In the genomic region with DNA sequence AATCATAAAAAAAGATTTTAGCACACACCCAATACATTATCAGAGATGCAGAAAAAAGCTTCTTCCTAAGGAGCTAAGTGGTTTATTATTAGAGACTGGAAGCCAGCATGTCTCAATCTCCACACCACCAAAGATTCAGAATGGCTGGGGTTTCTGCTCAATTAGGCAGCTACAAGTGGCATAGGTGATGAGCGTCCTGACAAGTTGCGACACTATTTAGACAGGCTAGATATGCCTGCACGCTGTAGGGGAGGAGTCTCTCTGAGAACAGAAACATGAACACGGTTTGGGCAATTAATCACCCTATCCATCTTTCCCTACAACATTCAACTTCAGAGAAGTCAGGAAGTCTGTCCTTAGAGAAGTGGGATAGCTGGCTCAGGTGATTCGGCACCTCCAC, we compare ENCODE assay signal across 27 mouse cellular contexts.
"Had no signal": no experiment of that assay in that cellular context is flagged by ENCODE, and none has a peak within 500 bp of the region (broad histone marks: within the 10 kb centered on the region; RNA-seq: fewer than 3 reads in every experiment).

No protein-coding gene starts in this region.

- H3K27ac ChIP-seq: embryonic facial prominence, embryonic 10.5 days; embryonic facial prominence, embryonic 12.5 days; embryonic facial prominence, embryonic 13.5 days; embryonic facial prominence, embryonic 15.5 days; forebrain, embryonic 10.5 days; forebrain, embryonic 12.5 days; forebrain, embryonic 13.5 days; forebrain, embryonic 15.5 days; gastrocnemius, adult 2 months; heart, adult 2 months; heart, embryonic 10.5 days had no signal

- DNase-seq: cerebellum, adult 9-11 months; cerebellum, postnatal 10 days; cerebellum, postnatal 14 days; cerebellum, postnatal 25 days; cerebellum, postnatal 36 days; embryo, embryonic 11 days; forebrain, postnatal 0 days; gastrocnemius, adult 2 months; gastrocnemius, postnatal 10 days; gastrocnemius, postnatal 14 days; gastrocnemius, postnatal 25 days; gastrocnemius, postnatal 36 days; heart, adult 11 months; heart, adult 18-20 months; heart, adult 2 months had no signal

- H3K4me3 ChIP-seq: embryonic facial prominence, embryonic 10.5 days; embryonic facial prominence, embryonic 12.5 days; embryonic facial prominence, embryonic 13.5 days; embryonic facial prominence, embryonic 15.5 days; erythroblast, embryonic 14.5 days; forebrain, embryonic 10.5 days; forebrain, embryonic 12.5 days; forebrain, embryonic 13.5 days; forebrain, embryonic 15.5 days; gastrocnemius, adult 2 months; heart, adult 2 months; heart, embryonic 10.5 days had no signal

- ATAC-seq: forebrain, embryonic 13.5 days; forebrain, embryonic 14.5 days; forebrain, embryonic 15.5 days; forebrain, embryonic 16.5 days; forebrain, postnatal 0 days had no signal

- H3K27me3 ChIP-seq: embryonic facial prominence, embryonic 12.5 days; embryonic facial prominence, embryonic 13.5 days; embryonic facial prominence, embryonic 15.5 days; forebrain, embryonic 12.5 days; forebrain, embryonic 13.5 days; forebrain, embryonic 15.5 days had no signal
